Mouse (Mus musculus) retina, postnatal 1 day (tissue): Measurements from ENCODE around the gene Defa35.
"Not testable (repeated sequence)": the region's sequence is repeated elsewhere in the genome, so short reads cannot be mapped to it uniquely, and the experiment has no call there.

Experiments
- DNase-seq: peaks from one replicate; pipeline ENCODE4 v3.0.0-alpha.2; 2012

The Defa35 gene

GRCm38 (mm10) chr8:21064738-21065137, at the start of gene Defa35:
Gene Defa35 (plus strand): TSS chr8:21065038.
- not testable (repeated sequence) for DNase-seq

DNA sequence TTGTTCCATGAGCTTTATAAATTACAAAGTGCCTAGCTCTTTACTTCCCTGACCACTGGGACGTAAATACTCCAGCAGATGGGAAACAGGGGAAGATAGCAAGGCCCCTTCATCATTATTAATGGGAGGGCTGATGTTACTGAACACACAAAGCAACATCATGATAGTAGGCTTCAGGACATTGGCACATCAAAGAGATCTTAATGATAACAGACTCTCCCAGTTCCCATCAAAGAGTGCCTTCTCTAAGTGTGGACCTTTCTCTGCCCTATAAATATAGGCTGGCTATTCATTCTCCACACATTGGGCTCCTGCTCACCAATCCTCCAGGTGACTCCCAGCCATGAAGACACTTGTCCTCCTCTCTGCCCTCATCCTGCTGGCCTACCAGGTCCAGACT, 39.6 kb upstream of the Defa35 start, which contains the start of gene Defa21:
TSS of gene Defa21 (plus strand) at position 301 of the 400 bp plus-strand sequence.
- DNase-seq = not testable (repeated sequence)

- DNase-seq = not testable (repeated sequence)
Observed at GRCm38 (mm10) chr8:21054747-21055146, 10.1 kb upstream of the Defa35 start, which contains the start of gene Defa23. Gene Defa23 (plus strand): TSS chr8:21055047.

DNA sequence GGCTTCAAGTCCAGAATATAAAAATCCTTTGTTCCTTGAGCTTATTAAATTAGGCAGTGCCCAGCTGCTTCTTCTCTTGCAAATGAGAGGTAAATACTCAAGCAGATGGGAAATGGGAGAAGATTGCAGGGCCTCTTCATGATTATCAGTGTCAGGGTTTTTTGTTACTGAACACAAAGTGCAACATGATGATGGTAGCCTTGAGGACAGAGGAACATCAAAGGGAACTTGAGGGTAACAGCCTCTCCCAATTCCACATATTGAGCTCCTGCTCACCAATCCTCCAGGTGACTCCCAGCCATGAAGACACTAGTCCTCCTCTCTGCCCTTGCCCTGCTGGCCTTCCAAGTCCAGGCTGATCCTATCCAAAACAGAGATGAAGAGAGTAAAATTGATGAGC, 19.3 kb downstream of the Defa35 start, which contains the start of gene Defa25:
TSS of gene Defa25 (plus strand) at position 301 of the 400 bp plus-strand sequence.
- not testable (repeated sequence) for DNase-seq

DNA sequence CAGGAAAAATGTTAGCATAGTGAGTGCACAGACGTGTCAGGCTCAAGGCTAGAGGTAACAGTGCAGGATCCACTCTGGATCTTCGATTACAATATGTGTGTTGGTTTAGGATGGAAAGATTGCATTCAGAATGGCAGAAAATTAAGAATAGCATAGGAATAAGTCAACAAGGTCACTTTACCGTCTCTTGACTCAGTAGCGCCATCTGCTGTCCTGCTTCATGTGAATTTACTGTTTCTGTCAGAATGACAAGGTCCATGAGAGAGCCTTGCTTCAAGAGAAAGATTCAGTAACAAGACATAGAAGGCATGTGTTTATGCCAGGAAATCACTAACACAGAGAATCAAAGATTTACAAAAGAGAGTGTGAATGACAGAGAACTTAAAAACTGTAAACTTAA, 28.3 kb downstream of the Defa35 start:
- no peak for DNase-seq

- not testable (repeated sequence) for DNase-seq
Observed at GRCm38 (mm10) chr8:21095950-21096349, 31.1 kb downstream of the Defa35 start, which contains the start of gene Gm14851. Gene Gm14851 (minus strand): TSS chr8:21096050.
